In genomic region chr8:5095392-5095791, GRCm38 (mm10) we compare ENCODE assay signal across 23 mouse cellular contexts. TPM values are rescaled to one million over a fixed set of nuclear protein-coding genes. Genes with fewer than 3 reads are reported as not detected.
"Had no signal": no experiment of that assay in that cellular context is flagged by ENCODE, and none has a peak within 500 bp of the region (broad histone marks: within the 10 kb centered on the region; RNA-seq: fewer than 3 reads in every experiment).

No protein-coding gene starts in this region.

- H3K4me1 ChIP-seq: intestine, embryonic 15.5 days; limb, embryonic 10.5 days; limb, embryonic 13.5 days; liver, embryonic 12.5 days; liver, embryonic 15.5 days; neural tube, embryonic 13.5 days; stomach, embryonic 15.5 days had no signal

- DNase-seq: kidney, adult 18-20 months; kidney, adult 9 months; kidney, postnatal 14 days; kidney, postnatal 4 days; lung, adult 2 months; lung, postnatal 14 days; lung, postnatal 4 days; midbrain, embryonic 14.5 days; right cerebral cortex, adult 18-20 months; right cerebral cortex, postnatal 25 days; spleen, adult 18-20 months; thymus, postnatal 36 days had no signal

- H3K4me2 ChIP-seq: intestine, embryonic 15.5 days; limb, embryonic 13.5 days; liver, embryonic 12.5 days; liver, embryonic 15.5 days; midbrain, embryonic 11.5 days; neural tube, embryonic 13.5 days; stomach, embryonic 15.5 days had no signal

- H3K27ac ChIP-seq: intestine, embryonic 15.5 days; limb, embryonic 10.5 days; limb, embryonic 13.5 days; liver, embryonic 12.5 days; liver, embryonic 15.5 days; neural tube, embryonic 13.5 days; stomach, embryonic 15.5 days had no signal

- H3K27me3 ChIP-seq: intestine, embryonic 15.5 days; limb, embryonic 13.5 days; liver, embryonic 12.5 days; liver, embryonic 15.5 days; neural tube, embryonic 13.5 days; stomach, embryonic 15.5 days had no signal

- H3K9me3 ChIP-seq: intestine, embryonic 15.5 days; limb, embryonic 10.5 days; limb, embryonic 13.5 days; liver, embryonic 12.5 days; liver, embryonic 15.5 days; neural tube, embryonic 13.5 days; stomach, embryonic 15.5 days had no signal

- H3K4me3 ChIP-seq: intestine, embryonic 15.5 days; limb, embryonic 10.5 days; limb, embryonic 13.5 days; liver, embryonic 12.5 days; liver, embryonic 15.5 days; myocyte; neural tube, embryonic 13.5 days; stomach, embryonic 15.5 days had no signal

- H3K9ac ChIP-seq: intestine, embryonic 15.5 days; limb, embryonic 13.5 days; liver, embryonic 12.5 days; liver, embryonic 15.5 days; neural tube, embryonic 13.5 days; stomach, embryonic 15.5 days had no signal

- H3K36me3 ChIP-seq: intestine, embryonic 15.5 days; limb, embryonic 10.5 days; limb, embryonic 13.5 days; liver, embryonic 12.5 days; liver, embryonic 15.5 days; neural tube, embryonic 13.5 days; stomach, embryonic 15.5 days had no signal

- ATAC-seq: intestine, embryonic 15.5 days; liver, embryonic 12.5 days had no signal

RNA-seq across cellular contexts. Expression of gene Slc10a2, which starts 9.8 kb away (rescaled TPM):
- polyA plus RNA-seq: limb, embryonic 10.5 days; limb, embryonic 13.5 days; liver, embryonic 12.5 days; liver, embryonic 15.5 days; lung, adult 2 months; lung, embryonic 16.5 days; midbrain, embryonic 11.5 days; midbrain, embryonic 14.5 days; myocyte; neural tube, embryonic 13.5 days; urinary bladder, adult 2 months had no signal
